Mouse (Mus musculus): ENCODE data around the gene Ptms.

Gene Ptms

GRCm38 (mm10) chr6:124937493-124937892 lies 17.6 kb upstream of the Ptms start:
- POLR2A ChIA-PET: interaction anchor here in 3 of 4 experiments (0.6 to 18.2 kb wide), 30 partner anchors 12 to 505 kb away, joined by 3 to 359 read pairs (median 5); partner anchors contain the start of genes Cops7a (in 2 of the 3), Cdca3 (in 1 of the 3), Usp5 (in 1 of the 3) and Zfp384 (in 1 of the 3)
- CTCF ChIA-PET: interaction anchor here in 3 of 4 experiments (0.6 to 3.0 kb wide), 7 partner anchors 12 to 208 kb away, joined by 3 to 12 read pairs (median 3); partner anchors contain the start of genes Cops7a (in 1 of the 3) and Zfp384 (in 1 of the 3)

DNA sequence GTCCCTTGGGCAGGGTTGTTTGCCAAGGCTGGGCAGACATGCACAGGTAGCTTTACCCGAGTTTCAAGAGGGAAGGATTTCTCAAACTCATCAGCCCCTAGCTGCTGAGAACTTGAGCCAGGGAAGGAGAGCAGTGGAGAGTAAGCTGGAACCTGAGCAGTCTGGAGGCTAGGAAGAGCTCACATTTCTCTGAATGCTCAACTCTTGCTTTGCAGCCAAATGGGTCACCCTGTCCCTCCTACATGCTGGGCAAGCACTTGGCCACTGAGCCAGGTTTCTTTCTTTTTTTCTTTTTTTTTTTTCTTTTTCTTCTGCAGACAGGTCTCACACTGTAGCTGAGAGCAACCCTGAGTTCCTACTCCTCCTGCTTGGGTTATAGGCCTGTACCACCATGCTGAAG lies 16.8 kb upstream of the Ptms start:
- ChIA-PET CTCF (interaction anchor here in 2 of 4 experiments (0.7 to 3.0 kb wide), 5 partner anchors 11 to 77 kb away, joined by 3 to 12 read pairs (median 3); partner anchors contain the start of gene Zfp384 (in 1 of the 2)), POLR2A (interaction anchor here in 3 of 4 experiments (0.5 to 18.2 kb wide), 29 partner anchors 11 to 506 kb away, joined by 3 to 359 read pairs (median 4); partner anchors contain the start of genes Cops7a (in 2 of the 3), Cdca3 (in 1 of the 3), Grcc10 (in 1 of the 3) and Ptms (in 1 of the 3))

DNA sequence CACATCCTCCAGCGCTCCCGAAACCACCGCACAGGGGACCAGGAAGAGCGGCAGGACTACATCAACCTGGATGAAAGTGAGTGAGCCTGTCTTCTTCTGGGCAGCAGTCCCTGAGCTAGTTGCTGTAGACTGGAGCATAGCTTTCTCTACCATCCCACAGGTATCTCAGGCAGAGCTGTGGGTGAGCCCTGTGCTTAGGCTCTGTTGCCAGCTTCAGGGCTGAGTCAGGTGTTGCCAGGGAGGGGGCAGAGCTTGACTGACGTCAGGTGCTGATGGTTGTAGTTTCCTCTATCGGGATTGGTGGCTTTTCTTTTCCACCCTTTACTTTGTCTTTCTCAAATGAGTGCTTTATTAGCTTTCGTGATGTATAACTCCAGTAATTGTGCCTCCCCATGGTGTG lies 14.8 kb upstream of the Ptms start:
- POLR2A ChIA-PET: interaction anchor here in 3 of 4 experiments (0.6 to 18.2 kb wide), 16 partner anchors 9 to 227 kb away, joined by 3 to 455 read pairs (median 5); partner anchors contain the start of genes Zfp384 (in 2 of the 3), Cdca3 (in 1 of the 3), Cops7a (in 1 of the 3) and Lag3 (in 1 of the 3)
- CTCF ChIA-PET: interaction anchor here in 2 of 4 experiments (0.6 to 1.1 kb wide), 2 partner anchors 31 to 96 kb away, joined by 3 read pairs; no protein-coding TSS in a partner anchor

DNA sequence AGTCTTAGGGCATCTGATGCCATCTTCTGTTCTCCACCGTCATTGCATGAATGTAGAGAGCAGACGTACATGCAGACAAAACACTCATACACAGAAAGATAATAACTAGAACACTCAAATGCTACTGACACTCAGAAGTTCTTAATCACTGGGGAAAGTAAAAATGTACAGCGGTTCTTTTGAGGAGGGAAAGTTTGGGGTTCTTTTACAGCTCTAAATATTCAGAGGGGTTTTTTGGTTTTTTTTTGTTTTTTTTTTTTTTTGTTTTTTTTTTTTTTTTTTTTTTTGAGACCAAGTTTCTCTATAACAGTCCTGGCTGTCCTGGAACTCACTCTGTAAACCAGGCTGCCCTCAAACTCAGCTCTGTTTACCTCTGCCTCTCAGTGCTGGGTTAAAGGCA lies 13.2 kb upstream of the Ptms start:
- POLR2A ChIA-PET: interaction anchor here (0.5 to 18.2 kb wide), 35 partner anchors 10 to 270 kb away, joined by 3 to 455 read pairs (median 5); partner anchors contain the start of genes Cdca3 (in 2 of the 4), Lag3 (in 2 of the 4), Usp5 (in 2 of the 4) and Cops7a (in 1 of the 4)
- CTCF ChIA-PET: interaction anchor here (0.6 to 4.3 kb wide), 7 partner anchors 27 to 258 kb away, joined by 3 to 39 read pairs (median 5); partner anchors contain the start of genes Cdca3 (in 1 of the 4), Mrpl51 (in 1 of the 4), Ncapd2 (in 1 of the 4) and Usp5 (in 1 of the 4)

- CTCF ChIA-PET: interaction anchor here (0.8 to 5.0 kb wide), 9 partner anchors 23 to 259 kb away, joined by 3 to 93 read pairs (median 16); partner anchors contain the start of genes Cdca3 (in 1 of the 4), Mrpl51 (in 1 of the 4), Ncapd2 (in 1 of the 4) and P3h3 (in 1 of the 4)
Observed at GRCm38 (mm10) chr6:124932314-124932695, 12.4 kb upstream of the Ptms start.

DNA sequence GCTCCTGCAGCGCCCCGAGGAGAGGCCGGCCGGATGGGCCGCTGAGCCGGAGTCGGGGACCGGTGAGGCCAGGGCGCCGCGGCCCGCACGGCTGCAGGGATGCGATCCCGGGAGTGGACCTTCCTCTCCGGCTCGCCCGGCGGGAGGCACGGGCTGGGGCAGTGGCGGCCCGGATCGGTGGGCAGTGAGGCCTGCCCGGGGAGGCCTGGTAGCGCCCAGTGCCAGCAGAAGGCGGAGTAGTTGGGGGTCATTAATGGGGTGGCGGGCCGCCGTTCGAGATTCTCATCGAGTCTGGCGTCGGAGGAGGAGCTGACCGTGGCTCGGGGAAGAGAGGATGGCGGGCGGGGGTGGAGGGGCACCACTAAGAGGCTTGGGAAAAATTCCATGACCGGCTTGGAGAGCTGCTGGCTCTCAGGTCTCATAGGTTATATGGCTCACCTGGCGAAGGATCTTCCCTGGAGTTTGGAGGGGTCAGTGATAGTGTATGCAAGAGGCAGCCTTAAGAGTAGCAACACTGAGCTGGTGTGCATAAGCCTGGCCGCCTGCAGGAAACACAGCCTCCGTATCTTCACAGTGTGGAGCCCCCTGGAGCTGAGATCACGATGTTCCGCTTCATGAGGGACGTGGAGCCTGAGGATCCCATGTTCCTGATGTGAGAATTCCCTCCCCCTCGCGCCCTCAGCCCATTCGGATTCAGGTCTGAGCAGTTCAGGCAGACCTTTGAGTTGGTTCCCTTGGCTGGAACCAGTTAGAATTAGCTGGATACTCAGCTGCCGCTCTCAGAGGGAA lies 11.8 kb upstream of the Ptms start:
- CTCF ChIA-PET: interaction anchor here (0.6 to 5.0 kb wide), 61 partner anchors 10 to 456 kb away, joined by 3 to 93 read pairs (median 6); partner anchors contain the start of genes Cdca3 (in 3 of the 4), P3h3 (in 3 of the 4), Gpr162 (in 2 of the 4) and Usp5 (in 2 of the 4)
- POLR2A ChIA-PET: interaction anchor here (0.6 to 18.2 kb wide), 145 partner anchors 8 to 517 kb away, joined by 3 to 455 read pairs (median 6); partner anchors contain the start of genes Cdca3 (in 4 of the 4), Ptms (in 4 of the 4), Usp5 (in 4 of the 4) and Cops7a (in 3 of the 4)

More at GRCm38 (mm10) chr6:124932314-124932695, 12.4 kb upstream of the Ptms start:
- POLR2A ChIA-PET: interaction anchor here (0.6 to 18.2 kb wide), 63 partner anchors 7 to 283 kb away, joined by 3 to 455 read pairs (median 13); partner anchors contain the start of genes Cdca3 (in 3 of the 4), Cops7a (in 3 of the 4), Ptms (in 3 of the 4) and Usp5 (in 3 of the 4)

DNA sequence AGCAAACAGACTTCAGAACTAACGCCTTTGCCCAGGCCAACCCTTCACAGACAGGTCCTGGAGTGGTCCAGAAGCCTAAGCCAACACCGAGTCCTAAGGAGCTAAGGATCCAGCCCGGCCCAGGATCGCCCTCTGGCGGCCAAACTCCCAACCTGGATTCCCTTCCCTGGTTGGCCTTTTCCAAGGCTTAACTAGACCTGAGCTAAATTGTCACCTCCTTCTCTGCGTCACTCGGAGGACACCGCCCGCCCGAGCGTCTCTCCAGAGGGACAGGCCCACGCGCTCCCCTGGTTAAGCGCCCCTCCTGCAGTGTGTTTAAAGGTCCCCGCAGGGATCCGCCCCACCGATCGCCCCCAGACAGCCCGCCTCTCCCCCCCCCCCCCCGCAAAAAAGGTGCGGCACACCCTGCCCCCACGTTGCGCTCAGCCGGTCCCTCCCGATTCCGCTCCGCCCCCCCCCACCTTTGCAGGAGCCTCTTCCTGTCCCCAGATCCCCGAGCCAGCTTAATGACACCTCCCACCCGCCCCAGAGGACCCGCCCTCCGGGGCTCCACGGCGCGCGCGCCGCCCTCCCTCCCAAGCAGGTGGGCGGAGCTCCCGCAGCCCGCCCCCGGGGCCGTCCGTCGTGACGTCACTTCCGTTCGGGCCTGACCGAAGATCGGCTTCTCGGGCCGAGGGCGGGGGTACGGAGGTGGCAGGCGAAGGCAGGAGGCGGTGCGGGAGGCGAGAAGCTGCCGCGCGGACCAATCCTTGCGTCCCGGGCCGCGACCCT lies 11.0 kb upstream of the Ptms start, which contains the start of gene Mlf2:
TSS of gene Mlf2 (plus strand) at position 633 of the 771 bp plus-strand sequence.
- ChIA-PET POLR2A (interaction anchor here (0.6 to 18.2 kb wide), 172 partner anchors 8 to 516 kb away, joined by 3 to 455 read pairs (median 5); partner anchors contain the start of genes Cdca3 (in 4 of the 4), Ptms (in 4 of the 4), Usp5 (in 4 of the 4) and Cops7a (in 3 of the 4)), CTCF (interaction anchor here (0.5 to 5.0 kb wide), 109 partner anchors 8 to 493 kb away, joined by 3 to 93 read pairs (median 5); partner anchors contain the start of genes Cdca3 (in 4 of the 4), Gpr162 (in 4 of the 4), P3h3 (in 3 of the 4) and Usp5 (in 3 of the 4))

GRCm38 (mm10) chr6:124930231-124930630 lies 10.3 kb upstream of the Ptms start:
- ChIA-PET POLR2A (interaction anchor here (0.6 to 18.2 kb wide), 134 partner anchors 8 to 515 kb away, joined by 3 to 455 read pairs (median 6); partner anchors contain the start of genes Cdca3 (in 4 of the 4), Ptms (in 4 of the 4), Usp5 (in 4 of the 4) and Cops7a (in 3 of the 4)), CTCF (interaction anchor here (0.6 to 5.0 kb wide), 82 partner anchors 8 to 1214 kb away, joined by 3 to 93 read pairs (median 6); partner anchors contain the start of genes P3h3 (in 3 of the 4), Cdca3 (in 2 of the 4), Cops7a (in 2 of the 4) and Gpr162 (in 2 of the 4))

- ChIA-PET POLR2A (interaction anchor here in 3 of 4 experiments (0.8 to 16.0 kb wide), 46 partner anchors 8 to 270 kb away, joined by 3 to 455 read pairs (median 4); partner anchors contain the start of genes Cdca3 (in 2 of the 3), Cops7a (in 2 of the 3), Pianp (in 2 of the 3) and Usp5 (in 2 of the 3)), CTCF (interaction anchor here (0.6 to 4.6 kb wide), 17 partner anchors 9 to 223 kb away, joined by 3 to 31 read pairs (median 5); partner anchors contain the start of genes Cdca3 (in 1 of the 4), P3h3 (in 1 of the 4) and Usp5 (in 1 of the 4))
Observed at GRCm38 (mm10) chr6:124925941-124926340, 6.0 kb upstream of the Ptms start.

GRCm38 (mm10) chr6:124925173-124925793 lies 5.4 kb upstream of the Ptms start:
- CTCF ChIA-PET: interaction anchor here (0.6 to 4.6 kb wide), 23 partner anchors 9 to 246 kb away, joined by 3 to 31 read pairs (median 5); partner anchors contain the start of genes Cdca3 (in 1 of the 4) and Usp5 (in 1 of the 4)

DNA sequence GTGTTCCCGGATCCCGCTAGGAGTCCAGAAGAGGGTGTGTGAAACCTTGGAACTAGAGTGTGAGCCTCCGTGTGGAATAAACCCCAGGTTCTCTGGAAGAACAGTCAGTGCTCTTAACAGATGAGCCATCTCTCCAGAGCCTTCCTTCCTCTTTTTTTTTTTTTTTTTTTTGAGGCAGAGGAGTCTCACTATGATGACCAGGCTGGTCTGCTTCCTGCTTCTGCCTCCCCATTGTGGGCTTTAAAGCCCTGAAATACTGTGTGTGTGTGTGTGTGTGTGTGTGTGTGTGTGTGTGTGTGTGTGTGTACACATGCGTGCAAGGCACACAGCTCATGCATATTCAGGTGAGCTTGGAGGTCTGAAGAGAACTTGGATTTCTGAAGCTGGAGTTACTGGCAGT lies 1.6 kb upstream of the Ptms start:
- POLR2A ChIA-PET: interaction anchor here (0.6 to 16.0 kb wide), 20 partner anchors 8 to 162 kb away, joined by 3 to 455 read pairs (median 6); partner anchors contain the start of genes Mlf2 (in 4 of the 4), Cdca3 (in 3 of the 4), Usp5 (in 3 of the 4) and Lag3 (in 1 of the 4)
- CTCF ChIA-PET: interaction anchor here (0.6 to 3.3 kb wide), 8 partner anchors 9 to 467 kb away, joined by 3 to 28 read pairs (median 8); partner anchors contain the start of gene Mlf2 (in 3 of the 4)

More at GRCm38 (mm10) chr6:124925173-124925793, 5.4 kb upstream of the Ptms start:
- POLR2A ChIA-PET: interaction anchor here (0.5 to 16.0 kb wide), 48 partner anchors 9 to 271 kb away, joined by 3 to 455 read pairs (median 4); partner anchors contain the start of genes Cdca3 (in 3 of the 4), Usp5 (in 3 of the 4), Cops7a (in 2 of the 4) and Pianp (in 2 of the 4)

GRCm38 (mm10) chr6:124920318-124921085 lies 599 bp upstream of the Ptms start:
- ChIA-PET POLR2A (interaction anchor here (0.6 to 16.0 kb wide), 29 partner anchors 8 to 229 kb away, joined by 3 to 455 read pairs (median 5); partner anchors contain the start of genes Mlf2 (in 4 of the 4), Cdca3 (in 3 of the 4), Usp5 (in 3 of the 4) and Lag3 (in 2 of the 4)), CTCF (interaction anchor here (0.8 to 3.3 kb wide), 7 partner anchors 10 to 61 kb away, joined by 3 to 28 read pairs (median 4); partner anchors contain the start of gene Mlf2 (in 4 of the 4))

DNA sequence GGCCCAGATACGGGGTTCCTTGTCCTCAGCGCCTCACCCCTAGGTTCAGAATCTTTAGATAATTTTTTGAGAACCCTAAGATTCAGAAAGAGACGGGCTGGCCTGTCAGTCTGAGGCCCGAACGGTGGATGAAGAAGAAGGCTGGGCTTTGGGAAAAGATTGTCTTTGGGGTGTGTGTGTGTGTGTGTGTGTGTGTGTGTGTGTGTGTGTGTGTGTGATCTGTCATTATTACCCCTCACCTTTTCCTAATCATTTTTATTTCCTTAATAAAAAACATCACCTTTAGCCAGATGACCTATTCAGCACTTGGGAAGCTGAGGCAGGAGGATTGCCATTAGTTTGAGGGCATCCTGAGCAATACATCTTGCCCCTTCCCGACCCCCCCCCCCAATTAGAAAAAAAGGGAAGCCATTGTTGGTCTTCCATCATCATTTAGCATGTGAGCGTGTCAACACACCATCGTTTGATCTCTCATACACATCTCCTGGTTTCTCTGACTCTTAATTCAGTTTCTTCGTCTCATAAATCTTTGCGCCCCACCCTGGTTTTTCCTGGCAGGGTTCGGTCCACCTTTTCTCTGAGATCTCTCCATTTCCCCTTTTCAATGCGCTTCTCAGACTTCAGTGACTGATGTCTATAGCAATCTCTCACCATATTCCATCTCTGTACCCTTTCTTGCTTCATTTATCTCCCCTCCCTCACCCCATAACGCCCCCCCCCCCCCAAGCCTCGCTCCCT lies 844 bp downstream of the Ptms start:
- CTCF ChIA-PET: interaction anchor here in 3 of 4 experiments (0.6 to 6.2 kb wide), 8 partner anchors 10 to 72 kb away, joined by 3 to 53 read pairs (median 10); partner anchors contain the start of gene Mlf2 (in 2 of the 3)

More for the DNA sequence above, 844 bp downstream of the Ptms start:
- POLR2A ChIA-PET: interaction anchor here in 3 of 4 experiments (0.5 to 21.9 kb wide), 27 partner anchors 9 to 411 kb away, joined by 3 to 455 read pairs (median 9); partner anchors contain the start of genes Mlf2 (in 3 of the 3), Cdca3 (in 2 of the 3), Usp5 (in 2 of the 3) and Cops7a (in 1 of the 3)

Measured in embryonic stem cell, embryonic (primary cell).